Mouse (Mus musculus) gastrocnemius, adult 18-20 months (tissue): ENCODE data around the gene Gga1. TPM values are rescaled to one million over a fixed set of nuclear protein-coding genes. Genes with fewer than 3 reads are reported as not detected.

Source experiments
- DNase-seq: peaks from one replicate; pipeline ENCODE4 v3.0.0; 2021; ENCODE audit warnings: low spot score
- long read RNA-seq, 2 experiments: library from polyadenylated mRNA; stranded (forward); transcript quantifications; one replicate each; pipeline ENCODE4 v2.0.0; 2021
- total RNA-seq, 2 experiments: library from RNA; stranded (reverse); gene quantifications; 2 replicates each; pipeline ENCODE4 v1.2.3; 2021

The Gga1 gene
- 10 to 100 TPM; 42.8 to 46.6 TPM for total RNA-seq
- long read RNA-seq, experiment 1, transcript Gga1-201 (17 exons, 3,034 nt) = major isoform, 147 of 188 reads
- long read RNA-seq, experiment 1, partial matches to known transcripts = 12 of 188 reads
- long read RNA-seq, experiment 1, other reads (novel, unspliced or antisense) = 28 of 188 reads
- long read RNA-seq, experiment 2, transcript Gga1-201 (17 exons, 3,034 nt) = major isoform, 121 of 153 reads
- long read RNA-seq, experiment 2, partial matches to known transcripts = 13 of 153 reads
- long read RNA-seq, experiment 2, other reads (novel, unspliced or antisense) = 18 of 153 reads

- DNase-seq = peak; percentile 95
Observed at GRCm38 (mm10) chr15:78876991-78877809, at the start of gene Gga1. TSS of gene Gga1 (plus strand) at chr15:78877190.

- no peak for DNase-seq
Observed at GRCm38 (mm10) chr15:78828315-78828714, 48.7 kb upstream of the Gga1 start.

GRCm38 (mm10) chr15:78829636-78830035 is 47.4 kb upstream of the Gga1 start:
- DNase-seq = no peak

- DNase-seq = no peak
Observed at GRCm38 (mm10) chr15:78830742-78831719, 46.0 kb upstream of the Gga1 start.

GRCm38 (mm10) chr15:78831720-78832657 is 45.0 kb upstream of the Gga1 start:
- DNase-seq = no peak

- peak; percentile 85 for DNase-seq
Observed at GRCm38 (mm10) chr15:78832701-78833123, 44.3 kb upstream of the Gga1 start.

- no peak for DNase-seq
Observed at GRCm38 (mm10) chr15:78833582-78833981, 43.4 kb upstream of the Gga1 start.

- DNase-seq = no peak
Observed at GRCm38 (mm10) chr15:78834233-78835005, 42.6 kb upstream of the Gga1 start.

- no peak for DNase-seq
Observed at GRCm38 (mm10) chr15:78835200-78836085, 41.5 kb upstream of the Gga1 start.

- DNase-seq = peak; percentile 57
Observed at GRCm38 (mm10) chr15:78836086-78836621, 40.8 kb upstream of the Gga1 start.

GRCm38 (mm10) chr15:78839744-78840143 is 37.2 kb upstream of the Gga1 start:
- no peak for DNase-seq

GRCm38 (mm10) chr15:78840241-78840640 is 36.7 kb upstream of the Gga1 start:
- DNase-seq = no peak

- no peak for DNase-seq
Observed at GRCm38 (mm10) chr15:78840751-78841150, 36.2 kb upstream of the Gga1 start.

GRCm38 (mm10) chr15:78841161-78841790 is 35.7 kb upstream of the Gga1 start:
- no peak for DNase-seq

- peak; percentile 54 for DNase-seq
Observed at GRCm38 (mm10) chr15:78842371-78843163, 34.4 kb upstream of the Gga1 start, which contains the start of gene Cdc42ep1. TSS of gene Cdc42ep1 (plus strand) at chr15:78842624.

GRCm38 (mm10) chr15:78843581-78844469 is 33.2 kb upstream of the Gga1 start:
- DNase-seq = no peak
